Mouse (Mus musculus) layer of hippocampus, postnatal 36 days (tissue): ENCODE results near the gene Rere. TPM values are rescaled to one million over a fixed set of nuclear protein-coding genes. Genes with fewer than 3 reads are reported as not detected.
"Not testable (repeated sequence)": the region's sequence is repeated elsewhere in the genome, so short reads cannot be mapped to it uniquely, and the experiment has no call there.

Experiments used
- DNase-seq, 2 experiments: peaks; one replicate each; pipeline ENCODE4 v3.0.0; 2022
- total RNA-seq, 2 experiments: library from RNA; stranded (reverse); gene quantifications; 2 replicates each; pipeline ENCODE4 v1.2.3; 2021

Gene Rere
- total RNA-seq, 2 experiments from 2014 or later = 114 to 152 TPM

DNA sequence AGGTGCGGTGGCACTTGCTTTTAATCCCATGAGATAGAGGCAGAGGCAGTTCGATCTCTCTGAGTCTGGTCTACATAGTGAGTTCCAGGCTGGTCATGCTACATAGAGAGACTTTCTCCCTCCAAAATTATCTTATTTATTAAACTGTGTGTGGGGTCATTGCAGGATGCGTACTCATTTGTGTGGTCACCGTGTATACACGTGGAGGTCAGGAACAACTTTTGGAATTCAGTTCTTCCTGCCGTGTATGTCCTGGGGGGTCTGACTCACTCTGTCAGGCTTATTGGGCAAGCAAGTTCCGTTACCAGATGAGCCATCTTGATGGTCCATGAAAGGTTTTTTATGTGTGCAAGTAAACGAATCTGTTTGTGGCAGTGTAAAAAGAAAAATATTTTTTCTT lies 5.5 kb downstream of the Rere start:
- DNase-seq = no peak

DNA sequence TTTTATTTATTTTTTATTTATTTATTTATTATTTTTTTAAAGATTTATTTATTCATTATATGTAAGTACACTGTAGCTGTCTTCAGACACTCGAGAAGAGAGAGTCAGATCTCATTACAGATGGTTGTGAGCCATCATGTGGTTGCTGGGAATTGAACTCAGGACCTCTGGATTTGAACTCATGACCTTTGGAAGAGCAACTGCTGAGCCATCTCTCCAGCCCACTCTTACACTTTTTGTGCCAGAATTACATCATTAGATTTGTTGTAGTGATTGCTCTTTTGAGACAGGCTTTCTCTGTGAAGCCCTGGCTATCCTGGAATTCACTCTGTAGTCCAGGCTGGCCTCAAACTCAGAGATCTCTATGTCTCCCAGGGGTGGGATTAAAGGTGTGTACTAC lies 6.0 kb downstream of the Rere start:
- DNase-seq = not testable (repeated sequence)

DNA sequence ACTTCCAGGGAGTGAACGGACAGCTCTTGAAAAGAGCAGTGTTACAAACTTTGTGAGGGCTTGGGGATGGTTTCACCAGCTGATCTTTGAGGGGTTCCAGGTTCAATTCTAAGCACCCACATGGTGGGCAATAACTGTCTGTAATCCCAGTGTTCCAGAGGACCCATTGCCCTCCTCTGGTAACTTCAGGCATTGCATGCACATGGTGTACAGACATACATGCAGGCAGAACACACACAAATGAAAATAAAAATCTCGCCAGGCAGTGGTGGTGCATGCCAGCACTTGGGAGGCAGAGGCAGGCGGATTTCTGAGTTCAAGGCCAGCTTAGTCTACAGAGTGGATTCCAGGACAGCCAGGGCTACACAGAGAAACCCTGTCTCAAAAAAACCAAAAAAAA lies 10.5 kb downstream of the Rere start:
- DNase-seq = no peak

DNA sequence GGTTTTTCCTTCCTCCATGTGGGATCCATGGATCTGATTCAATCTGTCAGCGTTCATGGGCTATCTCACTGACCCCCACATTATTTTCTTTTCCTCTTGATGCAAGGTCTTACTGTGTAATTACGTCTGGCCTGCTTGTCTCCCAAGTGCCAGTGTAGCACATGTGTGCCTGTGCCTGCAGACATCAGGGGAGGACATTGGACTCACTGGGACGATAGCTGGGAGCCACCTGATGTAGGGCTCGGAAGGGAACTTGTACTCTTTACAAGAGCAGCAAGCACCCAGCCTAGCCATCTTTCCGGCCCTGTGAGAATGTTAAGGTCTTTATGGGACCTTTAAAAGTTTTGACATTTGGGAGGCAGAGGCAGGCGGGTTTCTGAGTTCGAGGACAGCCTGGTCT lies 13.4 kb downstream of the Rere start:
- DNase-seq = no peak

DNA sequence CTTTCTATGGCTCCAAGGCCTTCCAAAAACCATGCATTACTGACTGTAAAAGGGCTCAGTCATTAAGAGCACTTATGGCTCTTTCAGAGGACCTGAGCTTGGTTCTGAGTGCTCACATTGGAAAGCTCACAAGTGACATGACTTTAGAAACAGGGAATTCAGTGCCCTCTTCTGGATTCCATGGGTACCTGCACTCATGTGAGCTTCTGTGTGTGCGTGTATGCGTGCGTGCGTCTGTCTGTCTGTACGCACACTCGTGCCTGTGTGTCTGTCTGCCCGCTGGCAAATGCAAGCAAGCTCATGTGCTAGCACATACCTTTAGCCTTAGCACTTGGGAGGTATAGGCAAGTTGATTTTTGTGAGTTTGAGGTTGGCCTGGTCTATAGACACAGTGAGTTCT lies 14.5 kb downstream of the Rere start:
- DNase-seq = no peak

DNA sequence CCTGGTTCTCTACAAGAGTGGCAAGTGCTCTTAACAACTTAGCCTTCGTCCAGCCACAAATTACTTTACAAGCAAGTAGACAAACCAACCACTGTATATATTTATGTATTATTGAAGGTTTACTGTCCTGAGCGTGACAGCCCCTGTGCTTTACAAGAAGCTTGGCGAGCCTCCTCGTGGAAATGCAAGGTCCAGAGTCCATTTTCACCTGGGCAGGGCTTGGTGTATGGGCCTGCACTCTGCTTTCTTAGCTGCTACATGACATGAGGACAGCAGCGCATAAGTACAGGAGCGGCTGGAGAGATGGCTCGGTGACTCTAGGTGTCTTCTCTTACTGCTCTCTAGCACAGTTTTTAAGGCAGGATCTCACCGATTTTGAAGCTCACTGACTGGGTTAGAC lies 21.3 kb downstream of the Rere start:
- DNase-seq = no peak

DNA sequence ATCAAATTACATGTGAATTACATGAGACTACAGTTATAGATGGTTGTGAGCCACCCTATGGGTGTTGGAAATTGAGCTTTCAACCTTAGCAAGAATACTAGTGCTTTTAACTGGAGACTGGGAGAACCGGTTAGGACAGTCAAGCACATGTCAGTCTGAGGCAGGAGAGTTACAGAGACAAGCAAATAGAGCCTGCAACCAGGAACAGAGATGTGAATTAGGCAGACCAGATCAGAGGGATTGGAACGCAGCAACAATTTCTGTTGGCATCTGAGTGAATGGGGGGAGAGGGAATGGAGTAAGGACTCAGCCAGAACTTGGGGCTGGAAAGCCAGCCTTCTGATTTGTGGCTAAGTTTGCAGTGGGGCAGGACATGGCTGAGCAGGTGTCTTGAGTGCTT lies 25.3 kb downstream of the Rere start:
- DNase-seq = no peak

DNA sequence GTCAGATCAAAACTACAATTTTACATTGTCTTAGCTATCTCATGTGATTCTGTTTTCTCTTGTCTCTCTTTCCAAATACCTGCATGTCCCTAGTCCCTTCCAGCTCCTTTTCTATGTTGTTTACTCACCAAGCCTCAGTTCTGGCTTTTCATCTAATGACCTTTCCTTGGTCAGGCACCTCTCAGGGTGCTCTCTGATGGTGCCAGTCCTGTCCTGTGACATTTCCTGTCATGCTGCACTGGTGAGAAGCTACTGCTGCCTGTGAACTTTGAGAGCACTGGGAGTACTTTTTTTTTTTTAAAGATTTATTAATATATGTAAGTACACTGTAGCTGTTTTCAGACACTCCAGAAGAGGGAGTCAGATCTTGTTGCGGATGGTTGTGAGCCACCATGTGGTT lies 25.8 kb downstream of the Rere start:
- DNase-seq = no peak

DNA sequence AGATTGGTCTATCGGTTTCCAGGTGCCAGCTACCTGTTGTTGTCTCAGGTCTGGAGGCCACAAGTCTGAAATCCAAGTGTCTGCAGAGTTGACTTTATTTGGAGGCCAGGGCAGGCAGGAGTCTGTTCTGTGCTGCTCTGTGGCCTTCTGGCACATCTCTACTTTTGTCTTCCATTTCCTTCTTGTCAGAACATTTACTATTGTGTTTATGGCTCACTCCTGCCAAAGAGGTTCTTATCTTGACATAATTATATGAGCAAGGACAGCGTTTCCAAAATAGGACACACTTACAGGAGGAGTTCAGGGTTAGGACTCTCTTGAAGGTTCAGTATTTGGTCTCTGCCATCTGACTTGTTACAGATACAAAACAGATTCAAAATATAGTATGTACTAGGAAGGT lies 30.0 kb downstream of the Rere start:
- DNase-seq = no peak

DNA sequence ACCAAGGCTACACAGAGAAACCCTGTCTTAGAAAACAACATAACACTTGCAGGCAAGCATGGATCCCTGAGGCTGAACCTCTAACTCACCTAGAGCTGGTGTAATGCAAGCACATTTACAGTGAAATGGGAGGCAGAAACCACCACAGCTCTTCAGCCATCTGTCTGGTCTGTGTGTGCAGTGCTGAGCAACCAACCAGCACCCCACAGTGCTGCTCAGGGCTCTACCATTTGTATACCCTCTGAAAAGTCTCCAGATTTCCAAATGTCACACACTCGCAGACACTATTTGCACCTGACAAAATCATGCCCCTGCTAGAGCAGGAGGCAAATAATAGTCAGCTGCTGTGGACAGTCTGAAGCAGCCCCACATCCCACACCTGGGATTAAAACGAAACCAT lies 31.2 kb downstream of the Rere start:
- peak; percentile 22 to 30 for DNase-seq

DNA sequence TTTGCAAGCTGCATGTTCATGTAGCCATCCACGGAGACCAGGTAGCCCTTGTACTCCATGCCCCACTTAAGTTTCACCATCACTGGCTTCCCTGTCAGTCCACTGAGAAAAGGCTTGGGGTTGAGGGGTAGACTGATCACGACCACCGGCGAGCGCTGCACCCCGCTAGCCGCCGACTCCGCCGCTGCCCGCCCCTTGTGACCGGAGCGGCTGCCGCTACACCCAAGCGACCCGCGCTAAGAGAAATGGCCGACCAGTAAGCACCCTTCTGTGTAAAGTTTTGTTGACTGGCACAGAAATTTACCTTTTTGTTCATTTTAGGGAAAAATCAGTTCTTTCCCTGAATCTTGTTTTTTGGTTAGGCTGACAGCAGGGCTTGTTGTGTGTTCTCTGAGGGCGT lies 33.9 kb downstream of the Rere start:
- DNase-seq = no peak

DNA sequence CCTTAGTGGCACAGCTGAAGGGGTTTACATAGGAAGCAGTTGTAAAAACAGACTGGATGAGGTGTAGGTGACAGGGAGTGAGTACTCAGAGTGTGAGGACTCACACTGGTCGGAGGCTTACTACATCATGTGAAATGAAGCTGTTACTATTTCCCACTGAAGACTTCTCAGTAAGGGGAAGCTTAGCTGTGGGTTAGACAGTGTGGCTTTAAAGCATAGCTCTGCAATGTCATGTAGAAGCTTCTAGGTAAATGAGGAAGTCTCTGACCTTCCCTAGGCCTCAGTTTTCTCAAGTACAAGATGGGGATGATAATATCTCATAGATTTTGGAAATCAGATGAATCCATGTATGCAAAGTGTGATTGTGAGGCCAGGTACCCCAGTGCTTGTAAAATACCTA lies 35.1 kb downstream of the Rere start:
- DNase-seq = no peak

DNA sequence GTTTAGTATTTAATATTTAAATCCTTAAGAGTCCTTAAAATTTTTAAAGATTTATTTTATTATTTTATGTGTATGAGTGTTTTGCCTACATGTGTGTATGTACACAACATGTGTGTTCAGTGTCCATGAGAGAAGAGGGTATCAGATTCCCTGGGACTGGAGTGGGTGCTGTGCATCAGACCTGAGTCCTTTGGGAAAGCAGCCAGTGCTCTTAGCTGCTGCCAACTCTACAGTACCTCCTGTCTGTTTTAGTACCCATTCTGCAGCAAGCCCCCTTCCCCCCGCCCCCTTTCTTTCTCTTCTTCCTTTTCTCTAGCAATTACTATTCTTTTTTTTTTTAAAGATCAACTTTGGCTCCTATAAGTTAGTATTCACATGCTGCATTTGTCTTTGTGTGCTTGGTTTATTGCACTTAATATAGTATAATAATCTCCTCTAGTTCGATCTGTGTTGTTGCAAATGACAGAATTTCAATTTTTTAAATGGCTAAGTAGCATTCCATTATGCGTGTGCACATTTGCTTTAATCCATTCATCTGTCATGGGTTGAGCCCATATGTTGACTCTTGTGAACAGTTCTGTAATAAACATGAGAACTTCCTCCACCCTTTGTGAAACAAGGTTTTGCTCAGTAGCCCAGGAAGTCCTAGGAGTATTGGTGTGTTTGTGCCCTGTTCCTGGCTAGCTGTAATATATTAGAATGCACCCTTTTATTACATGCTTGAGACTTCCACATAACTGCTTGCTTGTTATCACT lies 43.8 kb downstream of the Rere start:
- no peak for DNase-seq

DNA sequence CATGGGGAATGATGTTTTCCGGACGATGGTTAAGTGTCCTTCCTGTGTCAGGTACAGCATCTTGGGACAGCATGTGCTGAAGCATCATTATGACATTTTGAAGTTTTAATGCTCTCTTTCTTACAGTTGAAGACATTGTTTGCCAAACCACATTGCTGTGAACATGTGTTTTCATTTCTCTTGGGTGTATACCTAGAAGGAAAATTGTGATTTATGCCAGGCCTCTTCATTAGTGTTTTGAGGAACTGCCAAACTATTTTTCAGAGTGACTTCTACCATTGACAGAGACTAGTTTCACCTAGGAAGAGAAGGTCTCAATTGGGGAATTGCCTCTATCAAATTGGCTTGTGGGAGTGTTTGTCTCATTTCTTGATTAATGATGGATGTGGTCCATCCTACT lies 44.6 kb downstream of the Rere start:
- DNase-seq = no peak

DNA sequence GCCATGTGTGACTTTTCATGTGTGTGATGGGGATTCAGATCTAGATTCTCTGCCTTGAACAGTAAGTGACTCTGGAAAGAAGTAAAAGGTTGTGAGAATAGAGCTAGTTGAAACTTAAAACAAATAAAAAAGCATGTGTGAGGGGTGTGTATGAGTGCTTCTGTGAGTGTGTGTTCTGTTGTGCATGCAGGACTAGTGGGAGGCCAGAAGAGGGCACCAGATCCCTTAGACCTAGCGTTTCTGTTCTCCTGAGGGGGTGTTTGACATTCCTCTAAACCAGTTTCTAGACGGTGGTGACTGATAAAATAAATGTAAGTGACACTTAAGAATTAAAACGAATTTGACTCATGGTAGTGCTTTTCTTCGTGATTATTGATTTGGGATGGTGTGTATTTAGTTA lies 46.0 kb downstream of the Rere start:
- DNase-seq = no peak

DNA sequence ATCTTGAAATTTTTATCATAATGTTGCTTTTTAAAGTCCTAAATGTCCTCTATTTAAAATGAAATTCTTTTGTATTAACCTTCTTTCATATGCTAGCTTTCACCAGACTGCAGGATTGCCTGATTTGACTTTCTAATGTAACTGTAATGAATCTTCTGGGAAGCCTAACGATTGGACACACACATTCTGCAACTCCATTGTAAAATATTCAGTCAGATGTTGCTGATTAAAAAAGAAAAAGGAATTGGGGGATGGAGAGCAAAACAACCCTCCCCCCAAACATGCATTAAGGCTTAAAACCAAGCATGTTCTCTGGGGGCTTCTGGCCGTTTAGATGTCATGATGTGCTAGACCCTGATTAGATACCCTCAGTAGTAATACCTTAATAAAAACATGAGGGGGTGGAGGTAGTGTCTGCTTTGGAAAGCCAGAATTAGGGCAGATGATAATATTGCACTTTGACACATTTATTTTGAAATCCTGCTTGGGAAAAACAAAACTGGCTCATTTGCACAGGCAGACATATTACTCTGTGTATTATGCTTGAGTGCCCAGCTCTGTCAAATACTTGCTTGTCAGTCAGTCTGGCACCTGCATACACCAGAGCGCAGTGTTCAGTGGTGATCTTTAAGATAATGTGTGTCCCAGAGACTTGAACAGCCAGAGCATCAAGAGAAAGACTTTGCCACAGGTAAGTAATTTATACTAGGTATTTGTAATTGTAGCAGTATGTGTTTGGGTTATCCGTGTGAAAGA lies 52.7 kb downstream of the Rere start:
- no peak for DNase-seq

DNA sequence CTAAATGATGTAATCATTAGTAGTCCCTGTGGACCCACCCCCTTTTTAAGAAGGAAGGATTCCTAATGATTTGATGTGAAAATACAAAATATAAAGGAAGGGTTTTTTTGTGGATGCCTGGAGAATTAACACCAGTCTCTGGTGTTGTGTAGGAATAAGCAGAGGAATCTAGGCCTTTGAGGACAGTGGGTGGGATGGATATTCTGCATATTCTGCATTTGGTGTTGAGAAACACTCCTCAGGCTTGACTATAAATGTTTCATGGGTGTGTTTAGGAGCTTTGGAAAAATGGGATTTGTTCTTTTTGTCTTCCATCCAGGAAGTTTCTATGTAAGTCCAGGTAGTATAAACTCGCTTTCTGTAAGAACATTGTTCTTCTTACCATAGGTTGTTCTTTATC lies 55.8 kb downstream of the Rere start:
- DNase-seq = no peak

DNA sequence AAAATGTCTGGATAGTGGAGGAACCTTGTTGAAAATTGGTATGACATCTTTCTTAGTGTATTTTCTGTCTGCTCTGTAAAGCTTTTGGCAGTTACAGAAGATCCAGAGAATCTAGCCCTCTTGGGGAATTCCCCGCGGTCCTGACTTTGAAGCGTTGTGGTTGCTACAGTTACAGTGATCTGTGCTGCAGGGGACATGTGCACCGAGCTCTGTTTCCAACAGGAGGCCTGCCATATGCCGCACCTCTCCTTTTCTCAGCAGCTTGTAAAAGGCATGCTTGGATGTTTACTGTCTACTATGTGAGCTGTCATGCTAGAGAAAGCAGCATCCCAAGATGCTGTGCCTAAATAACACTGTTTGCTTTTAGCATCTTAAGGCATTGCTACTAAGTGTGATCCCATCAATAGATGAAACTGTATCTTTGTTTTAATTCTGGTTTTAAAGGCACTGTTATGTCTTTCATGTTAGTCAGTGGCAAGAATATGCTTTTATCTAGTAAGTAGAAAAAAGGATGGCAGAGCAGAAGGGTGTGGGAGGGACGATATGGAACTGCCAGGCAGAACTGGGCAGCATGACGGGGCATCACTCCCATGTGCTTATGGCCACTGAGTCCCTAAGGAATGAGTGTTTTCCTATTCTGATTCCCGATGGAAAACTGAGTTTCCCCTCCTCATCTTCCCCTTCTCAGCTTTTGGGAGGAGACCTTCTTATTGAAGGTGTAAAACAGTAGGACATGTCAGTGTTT lies 57.6 kb downstream of the Rere start:
- DNase-seq = peak; percentile 70 to 74

DNA sequence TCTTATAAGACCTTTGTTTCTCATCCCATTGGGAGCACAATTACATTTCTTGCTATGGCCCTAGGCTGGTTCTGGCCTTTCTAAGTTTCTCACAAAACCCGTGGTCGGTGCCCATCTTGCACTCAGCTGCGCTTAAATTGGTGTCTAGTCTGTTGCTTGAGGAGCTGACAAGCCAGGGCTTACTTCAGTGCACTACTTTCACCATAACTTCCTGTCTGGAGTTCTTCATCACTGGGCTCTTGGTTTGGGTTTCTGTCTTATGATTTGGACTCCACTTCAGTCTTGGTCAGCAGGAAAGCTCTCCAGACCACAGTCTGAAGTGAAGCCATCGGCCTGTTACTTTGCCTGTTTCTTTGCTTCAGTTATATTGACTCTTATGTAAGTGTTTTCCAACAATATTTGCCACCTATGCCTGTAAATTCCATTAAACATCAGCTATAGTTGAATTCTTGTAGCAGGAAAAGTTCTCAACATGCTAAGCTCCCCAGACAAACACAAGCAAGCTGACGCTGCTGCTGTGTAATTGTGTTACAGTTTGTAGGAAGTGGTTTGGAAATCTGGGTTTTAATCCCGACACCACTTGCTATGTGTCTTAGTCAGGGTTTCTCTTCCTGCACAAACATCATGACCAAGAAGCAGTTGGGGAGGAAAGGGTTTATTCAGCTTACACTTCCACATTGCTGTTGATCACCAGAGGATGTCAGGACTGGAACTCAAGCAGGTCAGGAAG lies 59.5 kb downstream of the Rere start:
- DNase-seq = no peak

DNA sequence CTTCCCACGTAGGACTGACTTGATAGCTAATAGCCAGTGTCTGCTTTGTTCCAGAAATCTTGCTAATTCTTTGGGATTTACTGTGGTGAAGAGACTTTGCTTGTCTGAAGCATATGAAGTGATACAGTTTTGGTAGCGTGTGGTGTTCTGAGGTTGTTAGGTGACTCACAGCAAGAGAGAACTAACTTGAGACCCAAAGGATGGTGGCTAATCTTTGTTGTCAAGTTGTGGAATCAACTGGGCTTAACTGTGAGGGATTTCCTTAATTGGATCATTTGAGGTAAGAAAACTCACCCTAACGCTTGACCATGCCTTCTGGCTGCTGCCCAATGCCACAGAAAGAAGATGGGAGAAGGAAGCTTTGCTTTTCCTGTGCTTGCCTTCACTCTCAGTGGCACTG lies 63.1 kb downstream of the Rere start:
- no peak for DNase-seq

DNA sequence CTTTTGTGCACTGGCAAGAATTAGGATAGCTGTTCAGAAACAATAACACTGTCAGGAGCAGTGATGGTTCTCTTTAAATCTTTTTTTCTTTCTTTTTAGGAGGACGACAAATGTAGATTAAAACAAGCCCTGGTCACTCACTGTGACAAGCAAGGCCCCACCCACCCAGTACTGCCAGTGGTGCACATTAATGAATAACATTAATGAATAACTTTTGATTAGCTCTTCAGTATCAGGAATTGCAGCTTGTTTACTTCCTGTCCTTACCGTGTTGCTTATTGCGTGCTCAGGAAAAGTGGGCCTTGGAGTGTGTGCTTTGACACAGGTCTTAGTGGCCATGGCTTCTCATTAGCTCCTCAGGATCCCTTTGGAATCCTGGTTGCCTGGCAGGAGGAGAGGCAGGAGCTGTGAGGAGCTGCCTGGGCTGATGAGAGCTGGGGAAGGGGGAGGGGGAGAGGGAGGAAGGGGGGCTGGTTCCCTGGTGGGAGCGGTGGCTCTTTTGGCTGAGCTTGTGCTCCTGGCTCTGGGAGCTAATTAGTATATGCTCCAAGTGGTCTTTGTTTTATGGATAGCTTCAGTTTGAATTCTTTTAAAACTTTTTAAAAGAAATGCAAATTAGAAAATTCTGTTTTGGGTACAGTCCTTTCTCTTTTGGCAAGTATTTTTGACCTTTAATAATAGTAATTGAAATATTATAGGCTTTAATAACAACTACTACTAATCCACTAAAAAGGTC lies 65.4 kb downstream of the Rere start:
- no peak for DNase-seq

DNA sequence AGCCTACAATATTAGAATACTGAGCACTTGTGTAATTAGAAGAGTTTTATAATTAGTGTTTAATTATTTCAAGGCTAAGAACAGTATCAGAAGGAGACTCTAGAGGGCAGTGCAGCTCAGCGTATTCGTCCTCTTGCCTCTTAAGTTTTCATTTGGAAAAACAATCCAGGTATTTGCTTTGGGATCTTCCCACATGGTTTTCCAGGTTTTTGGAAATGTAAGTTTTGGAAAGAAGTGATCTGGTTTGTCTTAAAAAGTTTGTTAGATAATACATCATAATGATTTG lies 65.9 kb downstream of the Rere start:
- DNase-seq = no peak
